Mouse (Mus musculus): ENCODE data around the gene Nol12. TPM values are rescaled to one million over a fixed set of nuclear protein-coding genes. Genes with fewer than 3 reads are reported as not detected.

Nol12 gene
- polyA plus RNA-seq, 1 experiment from 2014 or later: 45.6 TPM

Small RNA genes lying within 50 kb of the gene (microRNA-seq; reads per million reads assigned to microRNA genes)
- not detected for gene Mir6955

Other genes starting within 250 kb of the Nol12 start
- 0.01 TPM in 1 of 2 replicates, not detected in the other for gene Elfn2, start 216.2 kb upstream of the Nol12 start, polyA plus RNA-seq (2015; fragmentation: Nextera tagmentation; extraction: Ambion mirVana)
- gene Mfng, start 161.5 kb upstream of the Nol12 start, polyA plus RNA-seq (2015; fragmentation: Nextera tagmentation; extraction: Ambion mirVana): 7.0 and 7.2 TPM in 2 replicates
- 1.1 and 1.3 TPM in 2 replicates for gene Card10, start 131.9 kb upstream of the Nol12 start, polyA plus RNA-seq (2015; fragmentation: Nextera tagmentation; extraction: Ambion mirVana)
- gene Cdc42ep1, start 92.3 kb upstream of the Nol12 start, polyA plus RNA-seq (2015; fragmentation: Nextera tagmentation; extraction: Ambion mirVana): 9.5 and 10.8 TPM in 2 replicates
- gene Lgals2, start 79.4 kb upstream of the Nol12 start, polyA plus RNA-seq (2015; fragmentation: Nextera tagmentation; extraction: Ambion mirVana): 10.0 and 13.7 TPM in 2 replicates
- gene Gga1, start 57.7 kb upstream of the Nol12 start, polyA plus RNA-seq (2015; fragmentation: Nextera tagmentation; extraction: Ambion mirVana): 20.7 and 23.7 TPM in 2 replicates
- gene Gm49510, start 35.3 kb upstream of the Nol12 start, polyA plus RNA-seq (2015; fragmentation: Nextera tagmentation; extraction: Ambion mirVana): 0.15 and 0.16 TPM in 2 replicates
- gene Sh3bp1, start 35.2 kb upstream of the Nol12 start, polyA plus RNA-seq (2015; fragmentation: Nextera tagmentation; extraction: Ambion mirVana): 17.7 and 22.2 TPM in 2 replicates
- 6.9 and 7.4 TPM in 2 replicates for gene Pdxp, start 21.0 kb upstream of the Nol12 start, polyA plus RNA-seq (2015; fragmentation: Nextera tagmentation; extraction: Ambion mirVana)
- 683 and 710 TPM in 2 replicates for gene Lgals1, start 8.2 kb upstream of the Nol12 start, polyA plus RNA-seq (2015; fragmentation: Nextera tagmentation; extraction: Ambion mirVana)
- gene Triobp, start 12.8 kb downstream of the Nol12 start, polyA plus RNA-seq (2015; fragmentation: Nextera tagmentation; extraction: Ambion mirVana): 12.9 and 18.8 TPM in 2 replicates
- gene H1f0, start 93.5 kb downstream of the Nol12 start, polyA plus RNA-seq (2015; fragmentation: Nextera tagmentation; extraction: Ambion mirVana): 85.3 and 101 TPM in 2 replicates
- gene Galr3, start 107.0 kb downstream of the Nol12 start, polyA plus RNA-seq (2015; fragmentation: Nextera tagmentation; extraction: Ambion mirVana): 0.13 and 0.20 TPM in 2 replicates
- 47.9 and 49.6 TPM in 2 replicates for gene Ankrd54, start 128.0 kb downstream of the Nol12 start, polyA plus RNA-seq (2015; fragmentation: Nextera tagmentation; extraction: Ambion mirVana)
- gene Eif3l, start 140.2 kb downstream of the Nol12 start, polyA plus RNA-seq (2015; fragmentation: Nextera tagmentation; extraction: Ambion mirVana): 171 and 185 TPM in 2 replicates
- 1.0 and 1.2 TPM in 2 replicates for gene Micall1, start 174.0 kb downstream of the Nol12 start, polyA plus RNA-seq (2015; fragmentation: Nextera tagmentation; extraction: Ambion mirVana)
- 233 and 235 TPM in 2 replicates for gene Polr2f, start 206.1 kb downstream of the Nol12 start, polyA plus RNA-seq (2015; fragmentation: Nextera tagmentation; extraction: Ambion mirVana)
- 0.61 and 0.74 TPM in 2 replicates for gene 1700088E04Rik, start 206.3 kb downstream of the Nol12 start, polyA plus RNA-seq (2015; fragmentation: Nextera tagmentation; extraction: Ambion mirVana)
- 0.06 and 0.10 TPM in 2 replicates for gene Sox10, start 230.3 kb downstream of the Nol12 start, polyA plus RNA-seq (2015; fragmentation: Nextera tagmentation; extraction: Ambion mirVana)